Mouse (Mus musculus) lung, postnatal 0 days (tissue): ENCODE data around the gene Pitx3. TPM values are rescaled to one million over a fixed set of nuclear protein-coding genes. Genes with fewer than 3 reads are reported as not detected.

Experiments used
- ATAC-seq: fragments of 200-750 bp; cut with Nextera tagmentation; 2 replicates; pipeline ENCODE4 v1.8.0; 2017; ENCODE audit warnings: moderate library complexity
- DNase-seq: peaks from one replicate; pipeline ENCODE4 v3.0.0-alpha.2; 2016; ENCODE audit warnings: low spot score
- H3K27ac ChIP-seq: fragments of 300-500 bp; sonication (generic); 2 replicates; pipeline ENCODE4 v1.5.1; 2014; ENCODE audit warnings: antibody characterized with exemption, mild to moderate bottlenecking, low read length, mixed read lengths
- H3K27me3 ChIP-seq: fragments of 300-500 bp; sonication (generic); replicated peaks from 2 replicates; pipeline ENCODE4 v1.6.1; 2014; ENCODE audit warnings: low read length, mixed read lengths; ENCODE audit not compliant: insufficient read depth
- H3K36me3 ChIP-seq: fragments of 300-500 bp; sonication (generic); 2 replicates; pipeline ENCODE4 v1.6.1; 2014; ENCODE audit warnings: low read length, mixed read lengths; ENCODE audit not compliant: insufficient read depth
- H3K4me1 ChIP-seq: fragments of 300-500 bp; sonication (generic); 2 replicates; pipeline ENCODE4 v1.6.1; 2014; ENCODE audit warnings: antibody characterized with exemption, low read depth, low read length, mixed read lengths; ENCODE audit not compliant: insufficient read depth
- H3K4me2 ChIP-seq: fragments of 300-500 bp; sonication (generic); replicated peaks from 2 replicates; pipeline ENCODE4 v1.6.1; 2014; ENCODE audit warnings: low read depth, mild to moderate bottlenecking, low read length, moderate library complexity, mixed read lengths
- H3K4me3 ChIP-seq: fragments of 300-500 bp; sonication (generic); 2 replicates; pipeline ENCODE4 v1.5.1; 2014; ENCODE audit warnings: low read depth, low read length
- H3K9ac ChIP-seq: fragments of 300-500 bp; sonication (generic); replicated peaks from 2 replicates; pipeline ENCODE4 v1.6.1; 2014; ENCODE audit warnings: low read depth, mild to moderate bottlenecking
- H3K9me3 ChIP-seq: fragments of 300-500 bp; sonication (generic); 2 replicates; pipeline ENCODE4 v1.6.1; 2016; ENCODE audit warnings: low read length, mixed read lengths
- CTCF ChIP-seq: IDR thresholded peaks from 2 replicates; pipeline ENCODE4 v1.5.1; 2016; ENCODE audit warnings: antibody characterized with exemption, mild to moderate bottlenecking
- EP300 ChIP-seq: IDR thresholded peaks from 2 replicates; pipeline ENCODE4 v1.6.1; 2016; ENCODE audit warnings: antibody characterized with exemption, mild to moderate bottlenecking, control low read depth
- WGBS: fragments of 180-500 bp; shearing (Covaris S2); extraction: QIAGEN DNeasy Blood & Tissue Kit; methylation state at CpG from one replicate; pipeline ENCODE4 v1.1.7; 2014; 5-methylcytosine and 5-hydroxymethylcytosine counted together
- polyA plus RNA-seq: library from polyadenylated mRNA; unstranded; fragments of >200 nt; fragmentation: Nextera tagmentation; extraction: Ambion mirVana; gene quantifications from 2 replicates; pipeline ENCODE4 v1.2.1, GENCODE M21; 2015

Gene Pitx3
- polyA plus RNA-seq, 1 experiment from 2014 or later = not detected

DNA sequence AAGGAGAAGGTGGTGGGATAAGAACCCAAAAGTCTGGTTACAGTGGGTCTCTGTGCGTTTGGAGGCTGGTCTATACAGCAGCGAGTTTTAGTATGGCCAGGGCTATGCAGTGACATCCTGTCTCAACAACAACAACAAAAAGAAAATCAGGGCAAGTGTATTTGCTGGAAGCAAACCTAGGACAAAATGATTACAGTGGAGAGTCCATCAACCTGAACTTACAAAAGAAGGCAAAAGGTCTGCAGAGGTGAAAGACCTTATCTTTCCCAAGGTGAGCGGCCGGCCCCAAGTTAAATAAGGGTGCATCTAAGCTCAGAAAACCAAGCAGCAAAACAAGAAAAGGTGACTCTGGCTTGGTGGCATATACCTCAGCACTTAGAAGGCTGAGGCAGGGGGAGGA lies 56.5 kb downstream of the Pitx3 start:
- 77% methylated on average over 4 of the region's 4 CpGs for WGBS
- TF ChIP-seq EP300 = no peak
- TF ChIP-seq CTCF = no peak
- Histone ChIP-seq H3K4me3 (no peak overlapping the region), H3K9ac (no peak overlapping the region), H3K36me3 (no peaks in the 10 kb centered on the region), H3K4me1 (no peaks in the 10 kb centered on the region), H3K4me2 (no peak overlapping the region), H3K27ac (no peak overlapping the region), H3K27me3 (no peaks in the 10 kb centered on the region), H3K9me3 (no peaks in the 10 kb centered on the region)
- ATAC-seq = no peak
- DNase-seq = no peak

DNA sequence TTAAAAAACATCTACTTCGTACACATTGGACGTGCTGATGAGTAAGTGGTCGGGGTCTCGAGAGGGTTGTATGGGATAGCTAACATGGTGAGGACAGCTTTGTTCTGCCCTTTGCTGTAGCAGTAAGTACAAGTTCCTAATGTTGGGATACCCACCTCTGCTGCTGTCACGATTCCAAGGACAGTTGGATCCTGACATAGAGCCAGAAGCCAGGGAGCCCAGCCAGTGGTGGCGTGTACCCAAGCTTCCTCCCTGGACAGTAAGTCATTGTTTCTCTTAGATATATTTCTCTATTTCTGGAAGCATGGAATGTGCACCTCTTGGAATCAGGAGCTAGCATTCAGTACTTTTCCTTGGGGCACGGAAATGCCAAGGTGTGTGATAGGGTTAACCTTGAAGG lies 60.3 kb downstream of the Pitx3 start:
- 66% methylated on average over 7 of the region's 7 CpGs for WGBS
- no peak for TF ChIP-seq EP300
- no peak for TF ChIP-seq CTCF
- Histone ChIP-seq H3K27ac (no peak overlapping the region), H3K27me3 (no peaks in the 10 kb centered on the region), H3K4me3 (no peak overlapping the region), H3K9me3 (no peaks in the 10 kb centered on the region), H3K4me1 (no peaks in the 10 kb centered on the region), H3K9ac (no peak overlapping the region), H3K4me2 (no peak overlapping the region), H3K36me3 (peaks cover 10% of the 10 kb centered on the region; the same call in 1 of the 2 replicates)
- ATAC-seq = no peak
- DNase-seq = no peak

DNA sequence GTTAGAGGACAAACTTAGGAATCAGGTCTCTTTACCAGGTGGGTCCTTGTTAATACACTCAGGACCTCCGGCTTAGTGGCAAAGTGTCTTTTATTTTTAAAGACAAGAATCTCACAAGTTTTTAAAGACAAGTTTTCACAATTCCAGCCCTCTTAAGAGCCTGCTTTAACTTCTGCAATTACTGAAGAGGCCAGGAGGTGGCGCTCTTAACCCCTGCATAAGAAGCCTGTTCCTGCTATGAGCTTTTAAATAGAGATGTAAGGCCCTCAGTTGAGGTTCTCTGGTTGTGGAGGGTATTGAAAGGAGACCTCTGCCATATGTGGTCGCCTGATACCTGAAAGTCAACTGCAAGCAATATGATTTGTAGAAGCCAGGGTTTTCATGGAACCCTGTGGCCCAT lies 61.8 kb downstream of the Pitx3 start:
- H3K4me2 ChIP-seq = no peak overlapping the region
- no peak overlapping the region for H3K9ac ChIP-seq
- 49% methylated on average over 3 of the region's 3 CpGs for WGBS
- no peaks in the 10 kb centered on the region for H3K27me3 ChIP-seq
- no peak overlapping the region for H3K27ac ChIP-seq
- H3K9me3 ChIP-seq = no peaks in the 10 kb centered on the region
- ATAC-seq (no peak), DNase-seq (peak; percentile 83)
- H3K36me3 ChIP-seq = peaks cover 26% of the 10 kb centered on the region
- TF ChIP-seq CTCF (peak; percentile 78), EP300 (no peak)
- no peaks in the 10 kb centered on the region for H3K4me1 ChIP-seq
- no peak overlapping the region for H3K4me3 ChIP-seq

Other genes with a start within 250 kb of the Pitx3 start
- 8.8 and 9.0 TPM in 2 replicates for gene Armh3, start 149.8 kb downstream of the Pitx3 start, polyA plus RNA-seq
- 8.9 and 9.6 TPM in 2 replicates for gene Hps6, start 144.8 kb downstream of the Pitx3 start, polyA plus RNA-seq
- gene Pprc1, start 103.4 kb downstream of the Pitx3 start, polyA plus RNA-seq = 6.0 and 6.9 TPM in 2 replicates
- 96.3 and 107 TPM in 2 replicates for gene Ldb1, start 103.1 kb downstream of the Pitx3 start, polyA plus RNA-seq
- gene Nolc1, start 72.5 kb downstream of the Pitx3 start, polyA plus RNA-seq = 22.5 and 26.0 TPM in 2 replicates
- gene Elovl3, start 16.4 kb downstream of the Pitx3 start, polyA plus RNA-seq = not detected in 2 replicates
- gene Gbf1, start 4.2 kb upstream of the Pitx3 start, polyA plus RNA-seq = 32.1 and 34.3 TPM in 2 replicates
- gene Nfkb2, start 156.0 kb upstream of the Pitx3 start, polyA plus RNA-seq = 12.5 and 21.1 TPM in 2 replicates
- gene Psd, start 178.8 kb upstream of the Pitx3 start, polyA plus RNA-seq = 2.7 and 4.9 TPM in 2 replicates
- gene Fbxl15, start 179.9 kb upstream of the Pitx3 start, polyA plus RNA-seq = 12.9 and 13.0 TPM in 2 replicates
- 94.9 and 99.9 TPM in 2 replicates for gene Cuedc2, start 190.4 kb upstream of the Pitx3 start, polyA plus RNA-seq
- 6.4 and 6.6 TPM in 2 replicates for gene Mfsd13a, start 192.8 kb upstream of the Pitx3 start, polyA plus RNA-seq
- 5.0 and 7.1 TPM in 2 replicates for gene 2310034G01Rik, start 202.0 kb upstream of the Pitx3 start, polyA plus RNA-seq
- gene Actr1a, start 247.4 kb upstream of the Pitx3 start, polyA plus RNA-seq = 98.2 and 104 TPM in 2 replicates
- 13.1 and 14.2 TPM in 2 replicates for gene Sufu, start 248.6 kb upstream of the Pitx3 start, polyA plus RNA-seq